Mouse (Mus musculus) right cerebral cortex, postnatal 4 days (tissue): ENCODE results near the gene Mta1.
A peak's percentile ranks its signal among the peaks of the same experiment; 100 is the strongest.

Experiments
- DNase-seq: peaks from one replicate; pipeline ENCODE4 v3.0.0-alpha.2; 2022

The Mta1 gene

DNA sequence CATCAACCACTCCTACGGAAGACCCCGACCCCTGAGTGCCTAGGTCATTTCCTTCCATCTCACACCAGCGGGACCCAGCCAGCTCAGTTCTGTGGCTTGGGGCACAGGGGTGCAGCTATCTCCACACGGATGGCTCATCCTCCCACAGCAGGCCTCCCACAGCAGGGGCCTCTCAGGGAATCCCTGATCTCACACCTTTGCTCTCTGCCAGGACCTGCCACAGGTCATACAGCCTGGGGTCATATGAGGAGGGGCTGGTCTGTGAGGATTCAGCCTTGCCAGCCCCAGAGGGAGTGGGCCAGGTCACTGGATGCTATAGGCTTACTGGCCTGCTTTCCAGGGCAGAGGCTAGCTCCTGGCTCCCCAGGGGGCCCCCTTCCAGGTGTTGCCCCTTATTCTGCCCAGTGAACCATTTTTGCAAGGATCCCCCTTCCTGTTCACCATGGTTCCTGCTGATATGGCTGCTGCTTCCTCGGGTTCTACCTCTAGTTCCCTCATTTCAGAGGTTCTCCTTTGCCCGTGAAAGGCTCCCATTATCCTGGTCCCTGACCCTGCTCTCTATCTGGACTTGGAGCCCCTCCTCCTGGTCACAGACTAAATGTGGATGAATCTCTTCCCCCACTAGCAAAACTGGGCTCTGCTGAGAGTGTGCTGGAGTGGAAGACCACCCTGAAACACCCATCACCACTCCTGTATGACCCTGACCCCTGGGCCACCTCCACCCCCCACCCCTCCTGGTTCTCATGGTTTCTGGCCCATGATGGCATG is 1.6 kb downstream of the Mta1 start:
- no peak for DNase-seq

DNA sequence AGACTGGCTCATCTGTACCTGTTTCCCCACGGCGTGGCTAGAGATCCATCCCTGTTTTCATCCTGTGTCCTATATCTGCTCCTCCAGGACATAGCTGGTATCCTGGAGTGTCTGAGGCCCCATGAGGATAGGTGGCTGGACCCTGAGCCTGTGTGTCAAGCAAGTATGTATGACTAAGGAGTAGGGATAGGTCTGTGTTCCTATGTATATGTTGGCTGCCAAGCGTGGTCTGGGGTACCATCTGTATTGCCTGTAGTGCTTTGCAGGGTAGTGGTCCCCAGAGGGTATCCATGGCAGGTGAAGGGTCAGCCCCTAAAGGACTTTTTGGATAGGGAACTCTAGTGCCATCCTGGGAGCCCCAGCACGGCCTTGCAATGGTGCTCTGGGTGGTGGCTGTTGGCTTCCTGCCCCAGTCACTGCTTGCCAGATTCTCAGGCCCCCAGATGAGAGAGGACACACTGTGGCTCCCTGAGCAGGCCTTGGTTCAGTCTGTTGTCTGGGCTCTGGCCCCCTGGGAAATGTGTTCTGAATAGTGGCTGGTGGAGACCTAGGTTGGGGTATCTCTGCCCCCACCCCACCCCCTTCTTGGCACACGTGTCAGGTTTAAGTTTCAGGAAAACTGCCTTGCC is 2.5 kb downstream of the Mta1 start:
- no peak for DNase-seq

DNA sequence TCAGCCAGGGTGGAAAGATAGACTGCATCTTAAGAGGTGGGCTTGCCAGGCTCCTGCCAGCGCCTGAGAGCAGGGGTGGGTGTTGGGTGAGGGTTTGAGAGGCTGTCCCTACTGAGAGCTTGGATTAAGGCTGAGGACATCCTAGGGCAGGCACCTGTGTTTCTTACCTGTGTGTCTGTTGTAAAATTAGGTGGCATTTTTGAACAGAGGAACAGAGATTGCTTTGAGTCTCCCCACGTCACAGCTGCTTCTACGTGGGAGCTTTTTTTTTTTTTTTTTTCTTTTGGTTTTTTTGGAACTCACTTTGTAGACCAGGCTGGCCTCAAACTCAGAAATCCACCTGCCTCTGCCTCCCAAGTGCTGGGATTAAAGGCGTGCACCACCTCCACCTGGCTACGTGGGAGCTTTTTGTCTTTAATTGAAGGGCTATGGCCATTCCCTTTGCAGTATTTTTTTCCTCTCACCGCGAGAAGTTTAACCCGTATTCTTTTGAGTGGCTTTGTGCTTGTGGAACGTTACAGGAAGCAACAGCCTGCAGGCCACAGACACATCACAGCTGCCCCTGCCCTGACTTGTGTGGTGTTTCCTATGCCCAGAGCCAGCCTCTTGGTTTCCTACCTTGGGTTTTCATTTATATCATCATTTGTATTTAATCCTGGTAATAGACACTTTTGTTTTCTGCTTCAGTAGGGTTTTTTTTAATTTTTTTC is 3.3 kb downstream of the Mta1 start:
- no peak for DNase-seq

DNA sequence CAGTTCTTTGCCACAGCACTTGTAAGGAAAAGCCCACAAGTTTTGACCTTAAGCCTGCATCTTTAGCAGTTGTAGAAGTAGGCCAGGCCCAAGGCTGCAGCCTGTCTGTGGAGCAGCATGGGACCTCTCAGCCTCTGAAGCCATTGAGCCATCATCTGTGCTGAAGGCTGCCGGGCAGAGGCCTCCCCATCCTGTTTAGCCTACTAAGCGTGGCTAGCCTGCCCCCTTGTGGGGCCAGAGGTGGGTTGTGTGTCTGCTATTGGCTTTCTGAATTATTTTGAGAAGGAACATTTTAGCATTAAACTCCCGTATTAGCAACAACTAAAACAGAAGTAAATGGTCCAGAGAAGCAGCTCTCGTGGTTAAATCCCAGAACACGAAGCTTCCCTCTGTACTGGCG is 4.4 kb downstream of the Mta1 start:
- peak; percentile 49 for DNase-seq

DNA sequence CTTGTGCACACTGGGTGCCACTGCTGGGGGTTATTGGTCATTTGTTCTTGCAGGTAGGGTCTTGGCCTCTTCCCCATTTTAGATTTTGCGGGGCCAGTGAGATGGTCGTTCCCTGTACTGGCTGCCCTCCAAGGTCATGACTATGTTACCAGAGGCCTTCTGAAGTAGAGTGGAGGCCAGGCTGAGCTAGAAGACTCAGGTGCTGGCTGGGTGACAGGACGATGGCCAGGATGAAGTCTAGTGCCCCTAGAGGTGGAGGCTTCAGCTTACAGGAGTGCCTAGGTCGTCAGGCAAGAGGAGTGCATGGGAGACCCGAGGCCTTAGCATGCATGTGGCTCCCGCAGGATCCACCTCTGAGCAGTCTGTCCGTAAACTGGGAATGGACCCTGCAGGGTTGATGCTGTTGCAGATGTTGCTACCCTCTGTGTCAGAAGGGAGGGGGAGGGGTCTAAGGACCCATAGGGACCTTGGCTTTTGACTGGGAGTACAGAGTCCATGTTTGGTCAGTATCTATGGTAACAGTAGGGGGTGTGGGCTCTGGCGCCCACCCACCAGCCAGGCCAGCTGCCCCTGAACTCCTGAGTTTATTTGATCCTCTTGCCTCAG is 5.9 kb downstream of the Mta1 start:
- DNase-seq, result no peak

DNA sequence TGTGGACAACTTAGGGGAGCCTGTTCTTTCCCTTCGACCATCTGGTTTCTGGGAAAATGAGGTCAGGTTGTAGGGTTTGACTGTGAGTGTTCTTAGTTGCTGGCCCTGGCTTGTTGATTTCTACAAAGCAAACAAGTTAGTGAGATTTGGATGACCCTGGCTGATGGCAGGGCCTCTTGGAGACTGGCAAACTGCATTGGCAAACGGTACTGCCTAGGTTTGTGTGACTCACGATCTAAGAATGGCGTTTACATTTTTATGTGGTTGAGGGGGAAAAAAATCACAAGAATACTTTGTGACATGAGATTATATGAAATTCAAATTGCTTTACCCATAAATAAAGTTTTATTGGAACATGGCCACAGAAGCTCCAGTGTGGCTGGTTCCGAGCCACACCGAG is 8.3 kb downstream of the Mta1 start:
- DNase-seq, result no peak

DNA sequence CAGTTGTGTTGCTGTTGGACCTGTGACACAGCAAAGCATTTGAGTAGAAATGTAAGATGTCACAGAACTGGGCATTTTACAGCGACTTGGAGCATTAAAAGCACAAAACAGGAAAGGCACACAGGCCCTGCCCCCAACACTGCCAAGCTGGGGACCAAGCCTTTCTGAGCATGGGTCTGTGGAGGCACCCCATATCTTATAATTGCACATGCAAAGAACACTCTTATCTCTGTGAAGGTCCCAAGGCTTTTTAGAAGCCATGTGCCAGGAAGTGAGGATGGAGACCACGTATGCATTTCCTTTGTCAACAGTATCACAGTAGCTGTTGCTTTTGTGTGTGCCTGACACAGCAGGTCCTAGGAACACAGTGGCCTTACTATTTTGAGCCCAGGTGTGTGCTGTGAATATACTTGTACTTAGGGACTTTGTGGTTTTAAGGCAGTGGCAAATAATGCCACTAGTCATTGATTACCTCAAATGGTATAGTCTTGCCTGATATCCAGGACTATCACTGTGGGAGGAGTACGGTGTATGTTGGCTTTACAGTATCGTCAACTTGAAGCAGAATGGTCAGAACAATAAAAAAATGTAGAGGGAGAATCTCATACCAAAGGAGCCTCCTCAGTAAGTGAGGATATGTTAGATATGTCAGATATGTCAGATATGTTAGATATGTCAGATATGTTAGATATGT is 9.5 kb downstream of the Mta1 start:
- DNase-seq, result no peak

DNA sequence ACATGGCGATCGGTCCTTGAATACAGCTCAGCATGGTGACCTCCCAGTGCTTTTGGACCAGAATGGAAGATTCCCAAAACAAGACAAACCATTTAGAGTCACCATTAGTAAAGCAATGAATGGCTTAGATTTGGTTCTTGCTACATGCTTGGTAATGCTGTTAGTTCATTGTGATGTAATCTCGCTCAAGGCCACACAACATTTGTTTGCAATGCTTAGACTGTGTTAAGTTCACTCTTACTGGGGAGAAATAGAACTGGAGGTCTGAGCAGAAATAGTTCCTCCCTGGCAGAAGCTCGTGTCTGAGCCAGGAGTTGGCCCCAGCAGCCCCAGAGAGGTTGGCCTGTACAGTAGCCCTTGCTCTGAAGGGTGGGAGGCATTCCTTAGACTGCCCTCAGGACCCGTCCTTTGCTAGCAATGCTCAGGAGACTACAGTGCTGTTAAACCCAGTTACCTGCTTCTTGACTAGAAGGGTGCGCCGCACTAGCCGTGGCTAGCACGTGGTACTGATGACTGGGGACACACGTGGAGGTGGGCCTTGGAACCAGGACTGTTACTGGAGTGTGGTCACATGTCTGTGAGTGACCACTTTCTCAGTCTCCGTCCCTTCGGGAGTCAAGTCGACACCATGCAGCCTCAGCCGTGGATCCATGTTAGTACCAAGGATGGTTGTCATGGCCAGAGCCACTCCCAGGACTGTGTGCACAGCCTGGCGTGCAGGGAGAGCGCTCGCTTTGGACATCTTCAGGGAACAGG is 10.6 kb downstream of the Mta1 start:
- DNase-seq, result no peak

DNA sequence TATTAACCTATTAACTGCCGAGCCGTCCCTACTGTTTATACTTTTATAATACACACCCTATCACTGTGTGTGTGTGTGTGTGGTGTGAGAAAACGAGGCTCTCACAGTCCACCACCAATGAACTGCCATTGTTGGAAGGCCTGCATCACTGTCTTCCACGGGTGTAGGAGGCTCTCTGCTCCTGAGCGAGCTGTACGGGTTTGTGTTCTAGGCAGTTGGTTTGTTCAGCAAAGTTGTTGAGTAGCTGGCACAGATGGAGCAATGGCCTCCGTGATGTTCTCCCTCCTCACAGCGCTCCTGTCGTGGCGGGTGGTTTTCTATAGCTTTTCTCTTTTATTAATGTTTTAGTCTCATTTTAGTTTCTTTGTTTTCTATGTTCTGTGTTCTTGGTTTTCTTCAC is 11.7 kb downstream of the Mta1 start:
- DNase-seq, result no peak

DNA sequence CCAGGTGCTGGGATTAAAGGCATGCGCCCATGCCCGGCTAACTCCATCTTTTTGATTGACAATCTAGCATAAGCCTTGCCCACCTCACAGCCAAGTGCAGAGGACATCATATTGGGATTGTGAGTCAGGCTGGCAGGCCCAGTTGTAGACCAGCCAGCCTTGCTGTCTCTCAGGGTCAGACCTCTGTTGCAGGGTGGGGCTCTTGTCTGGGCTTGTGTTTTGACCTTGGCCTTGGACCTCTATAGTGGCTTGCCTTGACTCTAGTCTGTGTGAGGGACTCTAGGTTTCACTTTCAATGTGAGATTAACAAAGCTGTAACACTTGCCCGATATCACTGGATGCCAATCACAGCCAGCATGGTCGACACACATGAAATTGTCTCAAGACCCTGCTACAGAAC is 16.1 kb downstream of the Mta1 start:
- no peak for DNase-seq

DNA sequence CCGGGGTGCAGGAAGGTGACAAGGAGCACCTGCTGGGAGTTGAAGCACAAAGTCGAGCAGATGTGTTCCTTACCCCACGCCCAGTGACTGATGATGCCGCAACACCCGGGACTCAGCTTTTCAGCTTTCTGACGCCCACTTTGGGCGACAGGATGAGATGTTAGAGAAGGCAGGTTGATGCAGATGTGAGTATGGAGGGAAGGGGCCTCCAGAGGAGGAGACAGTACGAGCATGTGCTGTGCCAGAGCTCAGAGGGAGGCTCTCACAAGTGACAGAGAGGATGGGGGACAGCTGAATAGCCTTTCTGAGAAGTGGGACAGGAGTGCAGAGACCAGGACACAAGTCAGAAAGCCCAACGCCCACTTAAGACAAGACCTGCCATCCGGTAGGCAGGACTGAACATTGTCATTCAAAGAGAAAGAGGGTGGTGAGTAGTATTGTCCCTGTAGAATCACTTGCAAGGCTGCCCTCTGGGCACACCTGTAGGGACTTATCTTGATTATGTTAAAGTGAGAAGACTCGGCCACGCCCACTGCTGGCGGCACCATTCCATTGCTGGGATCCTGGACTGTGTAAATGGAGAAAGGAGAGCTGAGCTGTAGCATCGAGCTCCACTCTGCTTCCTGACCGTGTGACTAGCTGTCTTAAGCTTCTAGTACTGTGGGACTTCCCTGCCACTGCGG is 16.9 kb downstream of the Mta1 start:
- no peak for DNase-seq

DNA sequence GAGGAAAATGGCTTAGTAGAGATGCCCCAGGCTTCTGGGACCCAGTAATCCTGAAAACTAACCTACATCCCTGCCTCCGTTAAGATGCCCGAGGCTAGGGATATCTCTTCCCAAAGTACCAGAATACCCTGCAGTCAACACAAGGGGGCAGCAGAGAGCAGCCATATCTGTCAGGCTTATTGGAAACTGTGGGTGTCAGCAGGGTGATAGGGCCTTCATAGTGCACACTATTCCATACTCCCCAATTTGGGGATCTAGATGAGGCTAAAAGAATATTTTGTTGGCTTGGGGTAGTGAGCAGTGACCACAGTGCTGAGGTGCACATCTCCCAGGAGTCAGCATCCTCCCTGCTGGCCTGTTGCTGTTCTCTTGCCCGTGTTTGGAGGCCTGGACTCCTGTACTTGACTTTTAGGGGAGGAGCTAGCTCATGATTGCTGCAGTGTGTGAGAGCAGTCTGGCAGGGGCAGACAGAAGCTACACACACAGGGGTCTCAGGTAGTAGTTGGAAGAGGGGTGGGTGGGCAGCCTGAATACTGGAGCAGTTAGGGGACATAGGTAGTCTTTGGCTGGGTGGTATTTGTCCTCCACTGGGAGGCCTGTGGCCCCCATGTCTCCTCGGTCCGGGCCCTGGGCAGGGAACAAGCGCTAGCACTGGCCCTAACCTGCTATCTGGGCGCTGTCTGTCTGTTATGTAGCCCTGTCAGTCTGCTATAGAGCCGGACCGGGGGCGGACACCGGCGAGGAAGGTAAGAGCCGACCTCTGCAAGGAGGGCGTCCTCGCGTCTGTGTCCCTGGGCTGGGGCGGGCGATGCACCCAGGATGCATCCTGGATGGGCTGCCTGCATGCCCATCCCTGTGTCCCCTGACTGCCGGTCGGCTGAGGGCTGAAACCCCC is 21.7 kb downstream of the Mta1 start:
- DNase-seq, result peak; percentile 92

DNA sequence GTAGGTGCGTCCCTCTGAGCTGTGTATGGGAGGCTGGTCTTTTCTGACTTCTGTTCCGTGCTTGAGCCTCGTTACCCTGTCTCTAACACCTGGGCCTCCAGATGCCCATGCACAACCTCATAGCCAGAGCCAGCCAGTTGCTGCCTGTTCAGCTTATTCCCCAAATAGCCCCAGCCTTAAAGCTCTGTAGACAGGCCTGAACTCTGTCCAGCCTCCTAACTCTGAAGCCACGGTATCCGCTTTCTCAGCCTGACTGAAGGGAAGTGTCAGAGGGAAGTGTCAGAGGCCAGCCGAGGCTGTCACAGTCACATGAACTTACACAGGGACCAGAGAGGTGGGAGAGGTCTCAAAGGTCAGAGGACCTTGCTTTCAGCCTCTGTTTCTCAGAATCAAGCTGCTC is 26.6 kb downstream of the Mta1 start:
- DNase-seq, result no peak

DNA sequence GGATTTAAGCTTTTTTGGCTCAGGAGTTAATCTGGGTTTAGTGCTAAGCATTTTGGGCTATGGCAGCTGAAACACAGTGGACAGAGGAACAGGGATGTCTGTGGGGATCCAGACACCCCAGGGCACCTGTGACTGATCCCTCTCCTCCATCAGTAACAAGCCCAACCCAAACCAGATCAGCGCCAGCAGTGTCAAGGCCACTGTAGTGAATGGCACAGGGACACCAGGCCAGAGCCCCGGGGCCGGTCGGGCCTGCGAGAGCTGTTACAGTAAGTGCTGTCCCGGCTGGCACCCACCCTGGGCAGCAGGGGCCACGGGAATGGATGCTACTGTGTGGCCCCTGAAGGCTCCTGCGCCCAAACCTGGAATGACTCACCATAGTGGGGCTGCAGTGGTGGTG is 32.7 kb downstream of the Mta1 start:
- DNase-seq, result no peak

DNA sequence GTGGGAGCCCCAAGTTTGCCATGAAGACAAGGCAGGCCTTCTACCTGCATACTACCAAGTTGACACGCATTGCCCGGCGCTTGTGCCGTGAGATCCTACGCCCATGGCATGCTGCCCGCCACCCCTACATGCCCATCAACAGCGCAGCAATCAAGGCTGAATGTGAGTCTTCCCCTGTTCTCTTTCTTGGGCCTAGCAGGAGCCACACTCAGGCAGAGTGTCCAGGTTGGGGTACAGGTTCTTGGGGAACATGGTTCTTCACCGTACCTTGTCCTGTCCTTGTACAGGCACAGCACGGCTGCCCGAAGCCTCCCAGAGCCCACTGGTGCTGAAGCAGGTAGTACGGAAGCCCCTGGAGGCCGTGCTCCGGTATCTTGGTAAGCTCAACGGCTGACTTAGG is 33.5 kb downstream of the Mta1 start:
- DNase-seq, result no peak

DNA sequence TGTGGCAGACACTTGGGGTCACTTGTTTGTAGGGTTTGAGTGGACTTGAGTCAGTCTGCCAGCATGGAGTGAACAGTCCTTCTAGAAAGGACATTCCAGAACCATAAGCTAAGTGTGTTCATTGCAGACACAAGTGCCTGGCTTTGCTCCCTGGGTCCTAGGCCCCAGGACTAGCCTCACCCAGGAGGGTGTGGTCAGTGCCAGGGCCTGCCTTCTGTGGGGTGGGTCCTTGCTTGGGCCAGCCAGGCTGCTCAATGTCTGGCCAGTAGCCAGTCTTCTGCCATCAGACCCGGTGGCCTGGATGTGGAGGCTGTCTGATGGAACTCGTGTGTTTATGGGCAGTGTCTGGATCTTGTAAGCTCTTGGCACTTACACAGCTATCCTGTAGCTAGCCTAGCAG is 34.5 kb downstream of the Mta1 start:
- no peak for DNase-seq

DNA sequence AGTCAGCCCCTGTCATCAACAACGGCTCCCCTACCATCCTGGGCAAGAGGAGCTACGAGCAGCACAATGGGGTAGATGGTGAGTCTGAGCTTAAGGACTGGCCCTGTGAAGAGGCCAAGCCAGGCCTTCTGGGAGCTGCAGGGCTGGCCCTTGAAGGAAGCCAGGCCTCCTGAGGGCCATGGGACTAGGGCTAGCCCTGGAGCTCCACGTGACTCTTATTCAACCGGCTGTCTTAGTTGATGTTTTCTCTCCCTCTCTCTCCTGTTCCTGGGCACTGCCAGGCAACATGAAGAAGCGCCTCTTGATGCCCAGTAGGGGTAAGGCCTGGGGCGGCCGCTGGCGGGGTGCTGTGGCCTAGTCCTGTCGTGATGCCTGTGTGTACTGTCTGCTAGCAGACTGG is 35.2 kb downstream of the Mta1 start:
- DNase-seq, result no peak

DNA sequence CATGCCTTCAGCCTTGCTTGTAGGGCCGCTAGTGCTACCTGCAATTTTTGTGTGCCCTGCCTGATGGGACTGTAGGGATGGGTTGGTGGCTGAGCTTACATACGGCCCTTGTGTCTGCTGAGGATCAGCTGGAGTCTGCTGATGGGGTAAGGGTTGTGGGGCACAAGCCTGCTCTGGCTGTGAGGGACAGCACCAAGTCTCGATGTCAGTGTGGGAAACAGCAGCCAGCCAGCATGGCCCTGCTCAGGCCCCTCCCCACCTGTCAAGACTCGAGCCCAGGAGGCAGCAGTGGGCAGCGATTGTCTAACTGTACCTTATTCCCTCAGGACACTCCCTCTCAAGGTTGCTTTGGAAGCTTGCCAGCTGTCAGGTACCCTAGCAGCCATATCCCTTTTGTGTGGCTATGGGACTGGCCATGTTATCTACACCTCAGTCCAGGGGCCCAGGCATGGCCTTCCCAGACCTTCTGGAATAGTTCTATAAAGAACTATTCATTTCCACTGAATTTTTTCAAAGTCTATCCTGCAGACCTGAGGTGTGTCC is 35.9 kb downstream of the Mta1 start:
- no peak for DNase-seq

DNA sequence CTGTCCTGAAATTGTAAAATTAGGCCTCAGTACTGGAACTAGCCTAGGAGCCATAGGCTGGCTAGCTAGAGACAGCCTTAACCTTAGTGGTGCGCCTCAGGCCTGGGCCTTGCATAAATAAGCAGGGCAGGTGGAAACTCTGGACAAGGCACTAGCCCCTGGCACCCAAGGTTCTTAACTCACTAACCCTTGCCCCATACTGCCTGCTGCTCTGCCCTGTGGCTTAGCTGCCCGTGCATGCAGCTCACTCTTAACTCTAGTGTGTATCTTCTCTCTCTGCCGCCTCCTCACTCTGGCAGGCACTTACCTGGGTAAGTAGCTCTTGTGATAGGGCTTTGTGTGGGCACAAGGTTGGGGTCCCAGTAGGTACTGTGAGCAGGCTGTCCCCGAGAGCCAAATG is 36.4 kb downstream of the Mta1 start:
- DNase-seq, result no peak

DNA sequence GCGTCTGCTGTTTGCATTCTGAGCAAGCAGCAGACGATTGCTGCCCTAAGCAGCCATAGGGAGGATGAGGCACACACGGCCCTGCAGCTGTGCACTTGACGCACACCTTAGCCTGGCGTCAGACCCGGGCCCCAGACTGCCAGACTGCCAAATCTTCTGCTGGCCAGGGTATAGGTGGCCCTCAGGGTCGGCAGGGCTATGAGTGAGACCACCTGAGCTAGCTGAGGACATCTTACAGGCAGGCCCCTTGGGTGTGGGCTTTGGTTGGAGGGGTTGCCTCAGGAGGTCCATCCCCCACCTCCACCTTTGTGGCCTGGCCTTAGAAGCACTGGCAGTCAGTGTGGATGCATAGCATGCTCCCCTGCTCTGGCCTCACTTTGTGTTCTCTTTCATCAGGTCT is 37.3 kb downstream of the Mta1 start:
- DNase-seq, result no peak
